Mouse (Mus musculus) lung, adult 2 months (tissue): ENCODE data around the gene Olfml2b. TPM values are rescaled to one million over a fixed set of nuclear protein-coding genes. Genes with fewer than 3 reads are reported as not detected.

Experiments used
- DNase-seq: peaks from one replicate; pipeline ENCODE4 v3.0.0; 2022
- H3K4me1 ChIP-seq: fragments of 200-500 bp; 2 replicates; pipeline ENCODE4 v1.6.1; 2011; ENCODE audit warnings: low read length; ENCODE audit not compliant: control insufficient read depth, insufficient read depth
- H3K4me3 ChIP-seq: fragments of 200-500 bp; replicated peaks from 2 replicates; pipeline ENCODE3; 2011; ENCODE audit warnings: low read depth, mild to moderate bottlenecking, control low read depth, low read length; ENCODE audit errors: extremely low read depth
- CTCF ChIP-seq: fragments of 200-500 bp; IDR thresholded peaks from 2 replicates; pipeline ENCODE4 v1.5.1; 2011; ENCODE audit warnings: mild to moderate bottlenecking, low read length, control low read depth; ENCODE audit not compliant: insufficient read depth
- POLR2A ChIP-seq: fragments of 200-500 bp; IDR thresholded peaks from 2 replicates; pipeline ENCODE4 v1.6.1; 2011; ENCODE audit warnings: low read depth, mild to moderate bottlenecking, control low read depth, low read length, borderline replicate concordance; ENCODE audit errors: extremely low read depth
- WGBS: fragments of 180-500 bp; shearing (Covaris S2); methylation state at CpG from one replicate; pipeline ENCODE4 v1.1.7; 2018; 5-methylcytosine and 5-hydroxymethylcytosine counted together
- polyA plus RNA-seq: library from polyadenylated mRNA; depleted of rRNA; stranded (reverse); fragments of >200 nt; gene quantifications from 2 replicates; pipeline ENCODE4 v1.2.3, GENCODE M21; 2012

Gene Olfml2b
- polyA plus RNA-seq, 1 experiment = 16.1 TPM

DNA sequence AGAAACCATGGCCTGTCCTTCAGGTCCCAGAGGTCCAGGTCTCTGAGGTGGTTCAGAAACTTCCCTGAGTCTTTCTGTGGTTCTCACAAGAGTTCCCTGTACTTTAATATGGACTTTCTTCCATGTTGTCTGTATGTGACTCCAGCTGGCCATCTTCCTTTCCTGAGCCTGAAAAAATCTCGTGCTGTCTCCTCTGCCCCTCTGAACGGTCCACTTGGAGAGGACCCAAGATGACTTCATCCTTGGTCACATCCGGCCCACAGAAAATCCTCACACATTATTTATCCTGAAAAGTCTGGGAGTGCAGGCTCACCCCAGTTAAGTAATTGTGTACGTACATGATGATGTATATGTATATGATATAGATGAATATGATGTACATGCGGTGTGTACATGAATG is 47.0 kb downstream of the Olfml2b start:
- 60% methylated on average over 5 of the region's 5 CpGs for WGBS
- TF ChIP-seq POLR2A = no peak
- TF ChIP-seq CTCF = no peak
- no peak overlapping the region for H3K4me3 ChIP-seq
- DNase-seq = no peak
- no peaks in the 10 kb centered on the region for H3K4me1 ChIP-seq

DNA sequence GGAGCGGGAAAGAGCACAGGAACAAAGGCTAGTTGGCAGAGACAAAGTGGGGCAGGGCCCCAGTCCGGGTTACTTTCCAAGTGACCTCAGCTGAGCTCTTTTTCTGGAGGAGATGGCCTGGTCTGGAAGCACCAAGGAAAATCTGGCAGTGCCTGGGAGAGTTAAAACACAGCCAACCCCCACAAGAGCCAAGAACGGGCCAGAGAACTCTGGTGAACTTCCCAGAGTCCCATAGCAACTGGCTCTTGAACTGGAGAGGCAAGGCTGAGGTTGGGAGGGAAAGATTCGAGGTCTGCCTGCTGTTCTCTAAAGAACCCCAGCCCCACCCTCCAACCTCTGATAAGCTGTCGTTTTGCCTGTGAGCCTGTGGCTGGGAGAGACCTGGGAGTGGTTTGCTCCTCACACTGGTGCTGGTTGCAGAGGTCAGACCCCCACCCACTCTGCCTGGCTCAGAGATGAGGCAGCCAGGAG is 50.5 kb downstream of the Olfml2b start:
- Histone ChIP-seq H3K4me3 (no peak overlapping the region), H3K4me1 (no peaks in the 10 kb centered on the region)
- 38% methylated on average over 5 of the region's 5 CpGs for WGBS
- no peak for DNase-seq
- TF ChIP-seq CTCF = no peak
- no peak for TF ChIP-seq POLR2A

DNA sequence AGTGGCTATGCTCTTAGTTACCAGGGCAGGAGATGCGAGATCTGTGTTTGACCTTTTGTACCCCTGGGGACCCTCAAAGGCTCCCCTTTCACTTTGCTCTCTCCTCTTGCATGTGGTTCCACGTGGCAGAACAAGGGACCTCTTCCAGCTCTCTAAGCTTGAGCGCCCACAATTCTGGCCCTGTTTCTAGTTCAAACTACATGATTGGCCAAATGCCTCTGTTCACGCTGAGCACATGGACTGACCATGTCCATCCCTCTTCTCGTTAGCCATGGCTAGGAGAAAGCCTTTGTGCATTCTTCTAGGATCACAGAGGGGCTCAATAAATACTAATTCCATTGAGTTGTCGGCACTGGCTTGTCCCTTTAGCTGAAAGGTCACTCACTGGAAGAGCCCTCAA is 51.0 kb downstream of the Olfml2b start:
- 68% methylated on average over 6 of the region's 6 CpGs for WGBS
- no peak for DNase-seq

DNA sequence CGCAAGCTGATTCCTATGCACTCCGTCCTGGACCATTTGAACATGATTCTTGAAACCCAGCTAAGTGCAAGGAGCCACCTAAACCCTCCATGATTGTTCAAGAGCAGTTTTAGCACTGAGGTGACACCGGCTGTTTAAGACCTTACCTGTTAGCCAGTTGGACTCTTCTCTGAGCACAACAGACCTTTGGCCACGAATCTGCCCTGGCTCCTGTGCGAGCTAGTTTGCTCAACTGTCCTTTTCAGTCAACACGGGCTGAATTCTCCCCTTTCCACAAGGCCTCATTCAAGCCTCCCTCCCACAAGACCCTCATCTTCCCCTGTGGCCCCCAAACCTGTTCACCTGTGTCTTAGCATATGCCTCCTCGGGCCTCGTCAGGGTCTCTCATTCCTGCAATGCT is 52.7 kb downstream of the Olfml2b start:
- DNase-seq = no peak
- WGBS = 91% methylated on average over 8 of the region's 8 CpGs
- Histone ChIP-seq H3K4me3 (no peak overlapping the region), H3K4me1 (no peaks in the 10 kb centered on the region)
- no peak for TF ChIP-seq CTCF
- no peak for TF ChIP-seq POLR2A

More for the DNA sequence above, 51.0 kb downstream of the Olfml2b start:
- no peaks in the 10 kb centered on the region for H3K4me1 ChIP-seq
- no peak overlapping the region for H3K4me3 ChIP-seq
- no peak for TF ChIP-seq POLR2A
- TF ChIP-seq CTCF = no peak

DNA sequence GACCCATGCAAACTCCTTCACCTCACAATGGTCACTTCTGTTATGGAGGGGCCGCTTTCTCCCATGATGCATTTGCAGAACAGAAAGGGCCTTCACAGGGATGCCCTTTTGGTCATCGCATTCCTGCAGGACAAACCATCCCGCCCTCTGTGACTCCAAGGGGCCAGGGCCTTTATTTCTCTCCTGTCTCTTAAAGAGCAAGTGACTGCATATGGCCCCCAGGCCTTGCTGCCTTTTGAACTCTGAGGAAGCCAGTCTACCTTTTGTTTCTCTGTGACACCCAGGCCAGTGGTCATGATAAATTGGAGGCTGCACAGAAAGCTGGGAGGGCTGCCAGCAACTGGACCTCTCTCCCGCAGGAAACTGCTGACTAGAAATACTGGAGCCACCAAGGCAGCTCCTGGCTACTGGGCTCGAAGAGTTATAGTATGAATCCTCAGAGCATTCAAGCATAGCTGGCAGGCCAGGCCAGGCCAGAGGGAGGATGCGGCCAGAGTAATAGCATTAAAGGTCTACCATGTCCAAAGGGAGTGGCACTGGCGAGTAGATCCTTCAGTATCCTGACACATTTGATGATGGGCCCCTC is 53.5 kb downstream of the Olfml2b start:
- DNase-seq = no peak
- no peaks in the 10 kb centered on the region for H3K4me1 ChIP-seq
- H3K4me3 ChIP-seq = no peak overlapping the region
- no peak for TF ChIP-seq CTCF
- TF ChIP-seq POLR2A = no peak
- 83% methylated on average over 7 of the region's 7 CpGs for WGBS

DNA sequence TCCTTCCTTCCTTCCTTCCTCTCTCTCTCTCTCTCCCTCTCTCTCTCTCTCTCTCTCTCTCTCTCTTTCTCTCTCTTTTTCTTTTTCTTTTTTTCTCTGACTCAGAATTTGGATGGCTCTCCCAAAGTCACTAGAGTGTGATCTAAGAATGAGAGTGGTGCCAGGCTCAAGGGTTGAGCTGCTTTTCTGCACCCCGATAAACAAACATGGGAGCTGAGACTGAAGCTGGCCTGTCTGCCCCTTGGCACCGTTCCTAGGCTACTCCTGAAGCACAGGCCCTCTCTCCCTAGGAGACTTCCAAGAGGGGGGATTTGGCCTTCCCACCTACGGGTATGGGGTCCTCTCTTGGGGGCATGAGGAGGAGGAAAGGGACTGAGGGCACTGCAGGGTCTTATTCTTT is 54.4 kb downstream of the Olfml2b start:
- TF ChIP-seq POLR2A (no peak), CTCF (no peak)
- 51% methylated on average over 3 of the region's 3 CpGs for WGBS
- H3K4me3 ChIP-seq = no peak overlapping the region
- DNase-seq = no peak
- no peaks in the 10 kb centered on the region for H3K4me1 ChIP-seq

DNA sequence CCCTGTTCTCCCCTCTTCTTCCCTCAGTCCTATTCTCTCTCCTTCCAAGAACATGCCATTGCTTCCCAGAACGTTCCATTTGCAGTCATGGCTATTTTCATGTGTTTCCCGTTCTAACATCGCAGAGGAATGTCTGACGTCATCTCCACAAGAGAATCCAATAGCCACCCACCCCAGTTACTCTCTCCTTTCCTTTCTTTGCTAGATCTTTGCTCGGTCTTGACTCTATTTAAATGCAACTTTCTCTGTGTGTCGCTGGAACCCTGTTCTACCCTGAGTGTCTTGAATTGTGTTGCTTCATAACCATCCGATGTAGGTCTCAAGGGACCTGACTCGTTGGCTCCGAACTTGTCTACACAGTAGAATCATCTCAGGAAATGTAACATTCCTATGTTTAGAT is 55.2 kb downstream of the Olfml2b start:
- DNase-seq = no peak
- TF ChIP-seq CTCF (no peak), POLR2A (no peak)
- H3K4me1 ChIP-seq = no peaks in the 10 kb centered on the region
- no peak overlapping the region for H3K4me3 ChIP-seq
- 54% methylated on average over 9 of the region's 9 CpGs for WGBS

DNA sequence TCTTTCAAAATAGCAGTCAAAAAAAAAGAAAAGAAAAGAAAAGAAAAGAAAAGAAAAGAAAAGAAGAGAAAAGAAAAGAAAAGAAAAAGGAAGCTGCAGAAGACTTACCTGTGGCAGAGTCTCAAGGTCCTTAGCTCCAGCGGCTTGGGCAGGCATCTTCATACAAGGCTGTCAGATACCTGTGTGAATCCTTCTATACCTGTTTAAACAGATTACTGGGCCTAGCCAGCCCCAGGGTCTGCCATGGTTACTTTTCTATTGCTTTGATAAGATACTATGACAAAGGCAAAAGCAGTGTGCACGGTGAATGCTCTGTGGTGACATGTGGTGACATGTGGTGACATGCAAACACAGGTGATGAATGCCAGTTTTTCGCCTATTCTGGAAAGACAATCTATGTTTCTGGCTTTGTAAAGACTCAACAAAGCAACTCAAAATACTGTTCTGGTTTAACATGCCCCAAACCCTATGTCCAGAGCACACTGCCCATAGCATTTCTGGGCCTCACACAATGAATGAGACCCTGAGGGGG is 56.2 kb downstream of the Olfml2b start:
- 95% methylated on average over 3 of the region's 3 CpGs for WGBS
- no peak for TF ChIP-seq POLR2A
- TF ChIP-seq CTCF = no peak
- DNase-seq = no peak
- H3K4me3 ChIP-seq = no peak overlapping the region
- H3K4me1 ChIP-seq = no peaks in the 10 kb centered on the region

DNA sequence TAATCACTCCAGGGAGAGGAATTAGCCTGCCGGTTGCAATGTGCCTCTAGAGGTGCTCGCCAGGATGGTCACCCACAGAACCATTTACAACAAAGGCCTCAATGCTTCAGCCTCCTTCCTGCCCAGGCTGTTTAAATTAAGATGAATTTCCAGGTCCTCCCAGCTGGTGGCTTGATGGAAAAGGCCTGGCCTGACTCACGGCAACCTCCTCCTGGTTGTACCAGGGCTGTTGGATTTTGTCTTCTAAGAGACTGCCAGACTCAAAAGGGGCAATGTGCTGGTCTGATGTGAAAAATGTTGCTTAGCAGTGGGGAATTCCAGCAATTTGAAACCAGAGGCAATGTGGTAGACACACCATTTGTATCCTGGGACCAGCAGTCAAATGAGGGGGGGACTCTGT is 56.8 kb downstream of the Olfml2b start:
- no peak overlapping the region for H3K4me3 ChIP-seq
- no peak for DNase-seq
- 78% methylated on average over 3 of the region's 3 CpGs for WGBS
- H3K4me1 ChIP-seq = no peaks in the 10 kb centered on the region
- no peak for TF ChIP-seq CTCF
- no peak for TF ChIP-seq POLR2A

DNA sequence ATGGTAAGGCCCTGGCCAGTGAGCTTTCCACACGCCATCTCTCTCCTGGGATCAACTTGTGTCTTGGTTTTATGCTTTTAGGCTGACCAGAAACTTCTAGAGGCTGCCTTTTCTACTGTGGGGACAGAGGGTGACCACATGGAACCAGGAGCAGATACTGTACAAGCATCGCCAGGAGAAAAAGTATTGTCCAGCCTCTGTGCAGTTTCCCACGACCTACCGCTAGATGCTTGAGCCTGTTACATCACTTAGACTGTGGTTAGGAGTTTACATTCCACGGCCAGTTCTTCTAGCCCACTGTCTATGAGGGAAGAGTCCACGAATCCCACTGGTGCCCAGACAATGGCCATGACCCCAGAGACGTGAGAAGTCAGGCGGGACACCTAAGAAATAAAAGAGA is 57.2 kb downstream of the Olfml2b start:
- H3K4me3 ChIP-seq = no peak overlapping the region
- TF ChIP-seq CTCF (no peak), POLR2A (no peak)
- no peaks in the 10 kb centered on the region for H3K4me1 ChIP-seq
- 80% methylated on average over 8 of the region's 8 CpGs for WGBS
- DNase-seq = no peak

DNA sequence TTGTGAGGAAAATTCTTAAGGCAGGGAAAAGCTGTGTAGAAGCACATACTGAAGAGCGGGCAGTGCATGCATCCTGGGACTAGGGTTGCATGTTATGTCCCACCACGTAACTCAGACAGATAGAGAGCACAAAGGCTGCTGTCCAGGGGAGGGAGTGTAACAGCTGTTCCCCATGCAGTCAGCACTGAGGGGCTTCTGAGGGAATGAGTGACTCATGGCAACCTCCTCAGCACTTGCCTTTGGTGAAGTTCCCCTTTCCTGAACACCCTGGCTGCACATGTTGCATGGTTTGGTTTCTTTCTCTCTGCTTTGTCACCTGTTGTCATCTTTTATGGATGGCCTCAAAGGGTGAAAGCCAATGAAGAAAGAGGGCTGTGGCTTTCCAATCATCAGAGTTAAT is 57.9 kb downstream of the Olfml2b start:
- Histone ChIP-seq H3K4me3 (no peak overlapping the region), H3K4me1 (no peaks in the 10 kb centered on the region)
- TF ChIP-seq CTCF (no peak), POLR2A (no peak)
- no peak for DNase-seq
- 83% methylated on average over 2 of the region's 2 CpGs for WGBS
